Mouse (Mus musculus): Measurements from ENCODE around the gene Gckr.

DNA sequence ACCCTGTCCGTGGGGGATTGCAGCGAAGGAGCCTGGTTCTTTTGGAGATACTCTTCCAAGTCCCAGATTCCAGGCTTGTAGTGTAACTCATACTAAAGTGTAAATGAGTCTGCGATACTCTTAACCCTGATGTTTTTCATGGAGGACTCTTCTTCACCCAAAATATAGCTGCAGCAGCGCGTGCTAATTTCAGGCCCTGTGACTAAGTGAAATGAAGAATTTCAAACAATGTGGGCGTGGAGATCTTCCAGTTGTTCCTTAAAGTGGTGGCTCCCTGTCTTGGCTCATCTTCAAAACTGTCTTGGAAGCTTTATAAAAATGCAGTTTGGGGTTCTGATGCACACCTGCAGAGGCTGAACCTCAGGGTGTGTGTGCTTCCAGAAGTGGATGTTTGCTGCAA is 5.8 kb downstream of the Gckr start:
- TF ChIP-seq POLR2A (IDR thresholded peaks at IDR 0.05; ENCODE audit: insufficient read length, low read depth) (no peak), TCF12 (IDR thresholded peaks at IDR 0.05; ENCODE audit: insufficient read depth, poor library complexity, severe bottlenecking) (no peak), E2F4 (IDR thresholded peaks at IDR 0.05; ENCODE audit: insufficient read depth) (no peak), POLR2AphosphoS2 (IDR thresholded peaks at IDR 0.05; ENCODE audit: insufficient read length, low read depth) (no peak), CEBPB (IDR thresholded peaks at IDR 0.05; ENCODE audit: insufficient read depth, poor library complexity, severe bottlenecking) (no peak), MAX (IDR thresholded peaks at IDR 0.05; ENCODE audit: low read depth) (no peak), USF1 (IDR thresholded peaks at IDR 0.05; ENCODE audit: low read depth) (no peak)
